Mouse (Mus musculus): Measurements from ENCODE around the gene Ttyh1. TPM values are rescaled to one million over a fixed set of nuclear protein-coding genes. Genes with fewer than 3 reads are reported as not detected.

Gene Ttyh1
- polyA plus RNA-seq, 1 experiment from 2014 or later = 181 TPM

DNA sequence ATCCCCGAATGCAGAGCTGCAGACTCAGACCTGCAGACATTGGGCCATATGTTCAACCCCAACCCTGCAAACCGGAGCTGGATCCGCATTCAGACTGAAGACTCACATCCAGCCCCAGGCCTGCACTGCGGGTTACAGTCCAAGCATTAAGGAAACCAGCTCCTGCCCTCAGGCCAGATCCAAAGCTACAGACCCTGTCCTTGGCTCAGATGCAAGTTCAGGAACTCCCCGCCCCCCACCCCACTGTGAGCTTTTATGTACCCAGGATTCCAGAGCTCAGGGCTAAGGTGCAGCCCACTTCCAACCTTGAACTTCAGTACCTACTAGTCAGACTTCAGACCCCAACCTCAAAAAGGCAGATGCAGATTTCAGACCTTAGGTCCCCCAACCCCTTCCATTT is 5.6 kb downstream of the Ttyh1 start:
- Histone ChIP-seq H3K9me3 (no peaks in the 10 kb centered on the region), H3K36me3 (peaks cover 3% of the 10 kb centered on the region), H3K4me1 (replicated peaks) (peaks cover 52% of the 10 kb centered on the region), H3K4me2 (peak overlapping the region; percentile 61), H3K27me3 (no peaks in the 10 kb centered on the region), H3K4me3 (peak overlapping the region; percentile 28), H3K27ac (replicated peaks) (peak overlapping the region; percentile 82), H3K9ac (peak overlapping the region; percentile 27)
- ATAC-seq (ENCODE audit: low FRiP score, low read depth) = peak; percentile 0; the same call in 1 of the 2 replicates
- 10% methylated on average over 5 of the region's 5 CpGs for WGBS

DNA sequence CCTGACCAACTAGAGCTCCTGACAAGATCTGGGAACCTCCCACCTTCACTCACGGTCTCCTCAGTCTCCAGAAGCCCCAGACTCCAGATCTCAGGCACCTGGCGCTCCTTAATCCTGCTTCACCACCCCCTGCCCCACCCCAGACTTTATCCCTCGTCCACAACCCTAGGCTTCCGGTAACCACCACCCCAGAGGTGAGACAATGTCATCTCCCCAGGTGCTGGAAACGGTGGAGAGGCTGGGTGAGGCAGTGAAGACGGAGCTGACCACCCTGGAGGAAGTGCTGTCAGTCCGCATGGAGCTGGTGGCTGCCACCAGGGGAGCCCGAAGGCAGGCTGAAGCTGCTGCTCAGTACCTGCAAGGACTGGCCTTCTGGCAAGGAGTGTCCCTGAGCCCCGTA is 6.1 kb downstream of the Ttyh1 start:
- peaks cover 3% of the 10 kb centered on the region for H3K36me3 ChIP-seq
- no peaks in the 10 kb centered on the region for H3K27me3 ChIP-seq
- H3K27ac ChIP-seq (replicated peaks) = peak overlapping the region; percentile 82
- peaks cover 47% of the 10 kb centered on the region for H3K4me1 ChIP-seq (replicated peaks)
- 34% methylated on average over 9 of the region's 9 CpGs for WGBS
- H3K9me3 ChIP-seq = no peaks in the 10 kb centered on the region
- ATAC-seq (ENCODE audit: low FRiP score, low read depth) = no peak
- H3K4me3 ChIP-seq = no peak overlapping the region
- H3K9ac ChIP-seq = peak overlapping the region; percentile 12; the same call in 1 of the 2 replicates
- H3K4me2 ChIP-seq = peak overlapping the region; percentile 61; the same call in 1 of the 2 replicates

DNA sequence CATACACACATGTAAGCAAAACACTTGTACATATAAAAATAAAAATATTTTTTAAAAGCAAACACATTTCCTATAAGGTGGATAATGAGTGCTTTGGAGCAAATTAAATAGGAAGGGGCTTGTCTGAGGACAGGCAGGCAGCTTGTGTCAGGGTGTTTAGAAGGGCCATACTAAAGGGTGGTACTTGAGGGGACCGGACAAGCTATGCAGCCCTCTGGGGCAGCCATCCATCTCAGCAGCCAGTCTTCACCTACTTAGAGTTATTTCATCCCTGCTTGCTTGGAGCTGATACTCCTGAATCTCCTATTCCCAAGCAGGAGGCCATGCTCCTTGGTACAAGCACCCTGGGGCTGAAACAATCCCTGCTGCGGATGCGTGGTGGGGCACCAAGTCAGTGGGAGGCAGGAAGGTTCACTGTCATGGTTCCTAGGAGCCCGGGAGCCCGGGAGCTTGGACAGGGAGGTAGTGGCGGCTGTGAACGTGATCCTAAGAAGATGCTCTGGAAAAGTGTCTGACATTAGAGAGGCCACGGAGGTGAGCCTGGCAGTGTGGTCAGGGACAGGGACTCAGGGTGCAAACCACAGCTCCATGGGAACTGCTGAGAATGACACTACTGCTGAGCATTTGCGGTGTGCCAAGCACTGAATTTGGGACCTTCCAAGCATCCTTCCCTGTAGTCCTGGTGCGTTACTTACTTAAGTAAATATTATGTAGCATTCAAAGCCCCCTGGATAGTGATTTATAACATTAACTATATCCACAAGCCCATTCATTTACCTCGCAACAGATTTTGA is 8.0 kb downstream of the Ttyh1 start:
- Histone ChIP-seq H3K4me2 (no peak overlapping the region), H3K27ac (replicated peaks) (0 out of 2 replicates have a peak overlapping the region, but pooled peaks have one; percentile 32), H3K9ac (no peak overlapping the region), H3K4me3 (no peak overlapping the region), H3K9me3 (no peaks in the 10 kb centered on the region), H3K4me1 (replicated peaks) (peaks cover 46% of the 10 kb centered on the region), H3K27me3 (no peaks in the 10 kb centered on the region), H3K36me3 (peaks cover 3% of the 10 kb centered on the region)
- ATAC-seq (ENCODE audit: low FRiP score, low read depth) = no peak
- WGBS = 85% methylated on average over 11 of the region's 11 CpGs

DNA sequence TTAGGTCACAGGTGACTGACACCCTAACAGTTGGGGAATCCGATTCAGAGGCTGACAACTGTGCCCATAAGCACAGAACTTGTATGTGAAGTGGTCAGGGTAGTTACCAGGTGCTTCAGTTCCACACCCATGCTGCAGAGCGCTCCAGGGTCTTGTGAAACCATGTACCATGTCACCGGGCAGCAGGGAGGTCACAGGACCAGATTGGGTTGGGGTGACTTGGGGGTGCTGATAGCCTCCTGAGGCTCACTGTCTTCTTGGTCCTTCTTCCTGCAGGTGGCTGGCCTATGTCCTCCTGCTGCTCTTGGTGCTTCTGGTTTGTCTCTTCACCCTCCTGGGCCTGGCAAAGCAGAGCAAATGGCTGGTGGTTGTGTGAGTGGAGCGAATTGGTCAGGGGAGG is 8.7 kb downstream of the Ttyh1 start:
- H3K4me1 ChIP-seq (replicated peaks) = peaks cover 41% of the 10 kb centered on the region
- no peaks in the 10 kb centered on the region for H3K9me3 ChIP-seq
- H3K27me3 ChIP-seq = no peaks in the 10 kb centered on the region
- no peak overlapping the region for H3K4me3 ChIP-seq
- ATAC-seq (ENCODE audit: low FRiP score, low read depth) = no peak
- H3K4me2 ChIP-seq = no peak overlapping the region
- no peak overlapping the region for H3K9ac ChIP-seq
- H3K27ac ChIP-seq (replicated peaks) = no peak overlapping the region
- 90% methylated on average over 4 of the region's 4 CpGs for WGBS
- peaks cover 3% of the 10 kb centered on the region for H3K36me3 ChIP-seq

DNA sequence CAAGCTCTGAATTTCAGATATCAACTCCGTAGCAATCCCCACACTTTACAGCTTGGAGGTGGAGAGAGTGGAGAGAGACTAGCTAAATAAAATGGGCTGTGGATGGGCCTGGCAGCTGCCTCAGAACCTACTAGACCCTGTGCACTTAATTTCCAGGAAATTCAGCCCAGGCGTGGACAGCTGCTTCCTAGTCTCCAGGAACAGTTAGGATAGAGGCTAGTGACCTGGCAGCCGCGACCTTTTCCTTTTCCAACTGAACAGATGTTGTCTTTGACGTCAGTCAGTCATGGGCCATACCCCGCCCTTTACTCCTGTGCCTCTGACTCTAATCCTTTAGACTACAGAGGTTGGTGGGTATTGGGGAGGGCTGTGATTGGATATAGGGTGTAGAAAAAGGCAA is 9.7 kb downstream of the Ttyh1 start:
- Histone ChIP-seq H3K4me1 (replicated peaks) (peaks cover 31% of the 10 kb centered on the region), H3K4me3 (no peak overlapping the region), H3K4me2 (no peak overlapping the region), H3K9me3 (no peaks in the 10 kb centered on the region), H3K9ac (no peak overlapping the region), H3K27ac (replicated peaks) (peak overlapping the region; percentile 21; the same call in 1 of the 2 replicates), H3K36me3 (peaks cover 3% of the 10 kb centered on the region), H3K27me3 (no peaks in the 10 kb centered on the region)
- ATAC-seq (ENCODE audit: low FRiP score, low read depth) = no peak
- WGBS = 74% methylated on average over 6 of the region's 6 CpGs

DNA sequence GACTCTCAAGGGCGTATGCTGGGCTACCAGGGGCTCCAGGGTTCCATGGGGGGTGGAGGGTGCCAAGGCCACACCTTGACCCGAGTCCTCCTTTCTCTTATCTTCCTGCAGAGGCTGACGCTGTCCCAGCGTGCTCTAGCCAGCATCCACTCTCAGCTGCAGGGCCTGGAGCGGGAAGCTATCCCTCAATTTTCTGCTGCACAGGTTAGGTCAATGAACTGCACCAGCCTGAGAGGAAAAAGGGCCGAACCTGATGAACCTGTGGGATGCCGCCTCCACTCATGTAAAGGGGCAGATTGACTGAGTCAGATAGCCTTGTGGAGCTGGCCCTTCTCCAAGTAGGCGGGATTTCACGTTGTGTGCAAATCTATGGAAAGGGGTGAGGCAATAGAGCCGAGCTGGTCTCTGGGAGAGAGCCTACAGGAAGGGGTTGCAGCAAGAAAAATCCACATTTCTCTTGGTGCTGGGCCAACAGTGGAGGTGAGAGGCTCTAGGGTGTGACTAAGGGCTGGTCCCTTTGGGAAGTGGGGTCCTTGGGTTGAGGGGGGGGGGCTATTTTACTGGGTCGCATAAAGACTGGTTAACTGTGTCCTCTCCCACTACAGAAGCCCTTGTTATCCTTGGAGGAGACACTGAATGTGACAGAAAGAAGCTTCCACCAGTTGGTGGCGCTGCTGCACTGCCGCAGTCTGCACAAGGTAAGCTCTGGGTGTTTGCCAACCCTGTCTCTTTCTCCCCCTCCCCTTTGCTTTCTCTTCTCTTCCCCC is 11.7 kb downstream of the Ttyh1 start:
- peaks cover 19% of the 10 kb centered on the region for H3K4me1 ChIP-seq (replicated peaks)
- peak overlapping the region; percentile 5 for H3K9ac ChIP-seq
- H3K36me3 ChIP-seq = peaks cover 3% of the 10 kb centered on the region
- peak; percentile 66 for ATAC-seq (ENCODE audit: low FRiP score, low read depth)
- peak overlapping the region; percentile 59 for H3K27ac ChIP-seq (replicated peaks)
- H3K4me3 ChIP-seq = no peak overlapping the region
- 34% methylated on average over 13 of the region's 13 CpGs for WGBS
- no peaks in the 10 kb centered on the region for H3K27me3 ChIP-seq
- H3K4me2 ChIP-seq = no peak overlapping the region
- H3K9me3 ChIP-seq = no peaks in the 10 kb centered on the region

DNA sequence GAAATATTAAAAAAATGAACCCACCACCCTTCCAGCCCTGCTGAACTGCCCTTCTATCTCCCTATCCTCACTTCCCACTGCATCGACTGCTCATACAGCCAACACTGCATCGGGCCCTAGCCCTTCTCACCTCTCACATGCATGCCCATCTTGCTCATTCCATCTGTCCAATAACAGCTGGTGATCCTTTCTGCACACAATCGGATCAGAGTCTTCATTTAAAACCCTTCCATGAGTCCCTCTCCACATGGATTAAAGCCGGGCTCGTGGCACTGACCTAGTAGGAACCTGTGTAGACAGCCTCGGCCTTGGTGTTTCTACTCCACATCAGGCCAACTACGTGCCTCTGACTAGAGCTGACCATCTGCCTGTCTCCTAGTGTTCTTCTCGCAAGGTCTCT is 12.8 kb downstream of the Ttyh1 start:
- H3K27me3 ChIP-seq = no peaks in the 10 kb centered on the region
- WGBS = 85% methylated on average over 8 of the region's 8 CpGs
- no peak overlapping the region for H3K4me3 ChIP-seq
- H3K4me2 ChIP-seq = no peak overlapping the region
- H3K9me3 ChIP-seq = no peaks in the 10 kb centered on the region
- H3K4me1 ChIP-seq (replicated peaks) = peaks cover 23% of the 10 kb centered on the region
- no peak overlapping the region for H3K9ac ChIP-seq
- no peak for ATAC-seq (ENCODE audit: low FRiP score, low read depth)
- peak overlapping the region; percentile 71; the same call in 1 of the 2 replicates for H3K27ac ChIP-seq (replicated peaks)
- H3K36me3 ChIP-seq = peaks cover 2% of the 10 kb centered on the region

DNA sequence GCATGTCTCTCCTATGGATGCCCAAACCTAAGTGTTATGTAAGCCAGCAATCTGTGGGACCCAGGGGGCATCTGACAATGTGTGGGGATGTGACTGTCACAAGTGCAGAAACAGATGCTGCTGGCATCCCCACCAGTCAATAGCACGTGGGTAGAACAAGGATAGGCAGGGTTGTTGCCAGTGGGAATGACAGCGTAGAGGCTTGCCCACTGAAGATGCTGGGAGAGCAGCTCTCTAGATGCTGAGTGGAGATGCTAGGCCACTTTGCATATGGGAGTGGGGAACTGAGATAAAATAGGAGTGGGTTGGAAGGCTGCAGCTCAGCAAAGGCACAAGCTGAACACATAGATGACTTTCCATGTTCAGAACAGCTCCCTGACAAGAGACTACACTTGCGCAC is 13.4 kb downstream of the Ttyh1 start:
- no peak overlapping the region for H3K9ac ChIP-seq
- H3K27ac ChIP-seq (replicated peaks) = 0 out of 2 replicates have a peak overlapping the region, but pooled peaks have one; percentile 71
- WGBS = 89% methylated on average over 3 of the region's 3 CpGs

DNA sequence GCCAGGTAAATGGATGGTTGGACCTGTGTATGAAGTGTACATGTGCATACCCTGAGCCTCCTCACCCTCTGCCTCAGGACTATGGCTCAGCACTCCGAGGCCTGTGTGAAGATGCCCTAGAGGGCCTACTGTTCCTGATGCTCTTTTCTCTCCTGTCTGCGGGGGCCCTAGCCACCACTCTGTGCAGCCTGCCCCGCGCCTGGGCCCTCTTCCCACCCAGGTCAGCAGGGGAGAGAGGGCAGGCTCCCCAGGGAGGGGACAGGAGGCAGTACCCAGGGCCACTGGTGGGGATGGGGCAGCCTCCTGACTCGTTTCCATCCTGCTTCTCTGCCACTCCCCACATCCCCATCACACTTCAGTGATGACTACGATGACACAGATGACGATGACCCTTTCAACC is 13.8 kb downstream of the Ttyh1 start:
- H3K4me1 ChIP-seq (replicated peaks) = peaks cover 28% of the 10 kb centered on the region
- no peaks in the 10 kb centered on the region for H3K27me3 ChIP-seq
- H3K9ac ChIP-seq = no peak overlapping the region
- 0 out of 2 replicates have a peak overlapping the region, but pooled peaks have one; percentile 4 for H3K27ac ChIP-seq (replicated peaks)
- H3K4me3 ChIP-seq = no peak overlapping the region
- no peaks in the 10 kb centered on the region for H3K9me3 ChIP-seq
- WGBS = 82% methylated on average over 7 of the region's 7 CpGs
- H3K4me2 ChIP-seq = no peak overlapping the region
- H3K36me3 ChIP-seq = no peaks in the 10 kb centered on the region; the same call in 1 of the 2 replicates
- ATAC-seq (ENCODE audit: low FRiP score, low read depth) = no peak

More for the DNA sequence above, 13.4 kb downstream of the Ttyh1 start:
- Histone ChIP-seq H3K4me2 (no peak overlapping the region), H3K27me3 (no peaks in the 10 kb centered on the region), H3K36me3 (no peaks in the 10 kb centered on the region; the same call in none of the 2 replicates), H3K4me3 (no peak overlapping the region), H3K9me3 (no peaks in the 10 kb centered on the region), H3K4me1 (replicated peaks) (peaks cover 24% of the 10 kb centered on the region)
- no peak for ATAC-seq (ENCODE audit: low FRiP score, low read depth)

DNA sequence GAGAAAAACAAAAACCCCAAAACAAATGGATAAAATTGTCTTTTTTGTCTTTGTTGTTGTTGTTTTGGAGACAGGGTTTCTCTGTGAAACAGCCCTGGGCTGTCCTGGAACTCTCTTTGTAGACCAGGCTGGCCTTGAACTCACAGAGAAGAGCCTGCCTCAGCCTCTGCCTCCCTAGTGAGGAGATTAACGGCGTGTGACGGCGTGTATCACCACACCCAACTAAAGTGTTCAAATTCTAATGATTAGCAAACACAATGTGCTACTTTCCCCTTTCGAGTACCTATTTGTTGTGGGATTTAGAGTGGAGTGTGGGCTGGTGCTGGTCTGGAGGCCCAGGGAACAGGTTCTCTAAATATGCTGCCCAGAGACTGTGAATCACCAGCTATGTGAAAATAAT is 15.7 kb downstream of the Ttyh1 start:
- peaks cover 13% of the 10 kb centered on the region for H3K36me3 ChIP-seq
- H3K4me2 ChIP-seq = no peak overlapping the region
- 0 out of 2 replicates have a peak overlapping the region, but pooled peaks have one; percentile 27 for H3K27ac ChIP-seq (replicated peaks)
- H3K4me1 ChIP-seq (replicated peaks) = peaks cover 39% of the 10 kb centered on the region
- 83% methylated on average over 5 of the region's 5 CpGs for WGBS
- H3K9me3 ChIP-seq = no peaks in the 10 kb centered on the region
- ATAC-seq (ENCODE audit: low FRiP score, low read depth) = no peak
- H3K9ac ChIP-seq = no peak overlapping the region
- no peaks in the 10 kb centered on the region for H3K27me3 ChIP-seq
- H3K4me3 ChIP-seq = no peak overlapping the region

DNA sequence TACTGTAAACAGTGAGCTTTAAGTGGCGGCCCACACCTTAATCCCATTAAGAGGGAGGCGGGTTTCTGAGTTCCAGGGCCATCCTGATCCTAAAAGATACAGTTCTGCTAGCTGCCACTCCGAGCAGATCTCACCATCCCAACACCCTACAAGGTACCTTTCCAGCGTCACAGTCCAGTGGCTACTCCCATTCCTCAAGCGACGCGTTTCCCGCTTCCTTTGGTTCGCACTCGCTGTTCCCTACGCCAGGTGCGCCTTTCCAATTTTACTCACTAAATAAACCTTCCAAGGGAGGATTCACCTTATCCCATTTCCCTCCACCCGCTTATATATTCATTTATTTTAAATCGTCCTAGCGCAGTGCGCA is 17.2 kb downstream of the Ttyh1 start:
- ATAC-seq (ENCODE audit: low FRiP score, low read depth) = peak; percentile 49
- 0% methylated on average over 16 of the region's 16 CpGs for WGBS
- peak overlapping the region; percentile 87 for H3K4me2 ChIP-seq
- peaks cover 26% of the 10 kb centered on the region for H3K36me3 ChIP-seq
- H3K9me3 ChIP-seq = no peaks in the 10 kb centered on the region
- H3K27me3 ChIP-seq = no peaks in the 10 kb centered on the region
- H3K4me1 ChIP-seq (replicated peaks) = peaks cover 33% of the 10 kb centered on the region
- peak overlapping the region; percentile 96 for H3K27ac ChIP-seq (replicated peaks)
- H3K9ac ChIP-seq = peak overlapping the region; percentile 49
- H3K4me3 ChIP-seq = peak overlapping the region; percentile 88
